Mouse (Mus musculus) liver, embryonic 14.5 days (tissue): Measurements from ENCODE around the gene Rasgef1b.

Source experiments
- CTCF ChIP-seq: IDR thresholded peaks from 2 replicates; pipeline ENCODE4 v1.5.1; 2016; ENCODE audit warnings: antibody characterized with exemption, low read depth, control low read depth
- EP300 ChIP-seq: IDR thresholded peaks from 2 replicates; pipeline ENCODE4 v1.6.1; 2016; ENCODE audit warnings: antibody characterized with exemption, low read depth

GRCm38 (mm10) chr5:99499404-99500089, 229.3 kb downstream of the Rasgef1b start:
- no peak for TF ChIP-seq CTCF
- no peak for TF ChIP-seq EP300
